24 mouse cellular contexts compared by ENCODE assay signal in genomic region chr11:68210714-68211113, GRCm38 (mm10).
DNase-seq lines count a peak whose midpoint lies in the region; ATAC-seq lines count a peak whose summit lies in the region.
"Had no signal": no experiment of that assay in that cellular context is flagged by ENCODE, and none has a peak within 500 bp of the region (broad histone marks: within the 10 kb centered on the region; RNA-seq: fewer than 3 reads in every experiment).

No protein-coding gene starts in this region.

- H3K4me2 ChIP-seq in forebrain, embryonic 14.5 days (ENCODE audit: low read length): no peak overlapping the region
- H3K4me2 ChIP-seq in intestine, embryonic 15.5 days (replicated peaks): no peak overlapping the region
- no peak overlapping the region for H3K4me2 ChIP-seq in intestine, embryonic 16.5 days (ENCODE audit: low read depth, low read length)
- no peak overlapping the region for H3K4me2 ChIP-seq in stomach, embryonic 14.5 days (replicated peaks; ENCODE audit: low read depth, low read length)
- H3K4me2 ChIP-seq: embryonic facial prominence, embryonic 12.5 days; forebrain, embryonic 12.5 days; heart, embryonic 11.5 days; heart, embryonic 15.5 days had no signal

- no peak for DNase-seq in forebrain, embryonic 10.5 days (ENCODE audit: extremely low spot score, low spot score)
- DNase-seq in forebrain, embryonic 14.5 days (ENCODE audit: low spot score): no peak
- peak; percentile 36 to 40 for DNase-seq in kidney, postnatal 36 days
- DNase-seq in kidney, adult 18-20 months: no peak
- no peak for DNase-seq in urinary bladder, postnatal 4 days (ENCODE audit: low spot score in 2 of 2)
- DNase-seq: adrenal gland, adult 8-10 months; B cell, adult 2 months; cerebellum, adult 11 months; cerebellum, adult 8-10 months; cerebellum, postnatal 14 days; embryo, embryonic 11 days; forebrain, postnatal 0 days; gastrocnemius, postnatal 14 days; heart, adult 2 months; heart, postnatal 14 days had no signal

- peaks cover 44% of the 10 kb centered on the region for H3K4me1 ChIP-seq in forebrain, embryonic 10.5 days
- H3K4me1 ChIP-seq in forebrain, embryonic 14.5 days (ENCODE audit: control insufficient read depth, insufficient read depth, low read length): peaks cover 17% of the 10 kb centered on the region
- H3K4me1 ChIP-seq in intestine, embryonic 15.5 days (replicated peaks): peaks cover 38% of the 10 kb centered on the region
- peaks cover 43% of the 10 kb centered on the region for H3K4me1 ChIP-seq in intestine, embryonic 16.5 days (ENCODE audit: control insufficient read depth, insufficient read depth, low read length)
- H3K4me1 ChIP-seq in stomach, embryonic 14.5 days (ENCODE audit: control insufficient read depth, insufficient read depth, low read length): peaks cover 32% of the 10 kb centered on the region

- no peak overlapping the region for H3K9ac ChIP-seq in forebrain, embryonic 14.5 days (ENCODE audit: low read length)
- H3K9ac ChIP-seq in intestine, embryonic 15.5 days: peak overlapping the region; percentile 17; the same call in 1 of the 2 replicates
- H3K9ac ChIP-seq in intestine, embryonic 16.5 days (ENCODE audit: low read depth, low read length): no peak overlapping the region
- H3K9ac ChIP-seq in stomach, embryonic 14.5 days (replicated peaks; ENCODE audit: low read depth, low read length): no peak overlapping the region
- H3K9ac ChIP-seq: embryonic facial prominence, embryonic 12.5 days; forebrain, embryonic 12.5 days; forebrain, postnatal 0 days; heart, embryonic 15.5 days had no signal

- peaks cover 23% of the 10 kb centered on the region; the same call in 1 of the 2 replicates for H3K27me3 ChIP-seq in forebrain, embryonic 10.5 days (ENCODE audit: poor library complexity, severe bottlenecking)
- no peaks in the 10 kb centered on the region for H3K27me3 ChIP-seq in forebrain, embryonic 14.5 days (replicated peaks; ENCODE audit: control insufficient read depth, insufficient read depth, low read length)
- no peaks in the 10 kb centered on the region for H3K27me3 ChIP-seq in intestine, embryonic 15.5 days (replicated peaks)
- H3K27me3 ChIP-seq in intestine, embryonic 16.5 days (replicated peaks; ENCODE audit: control insufficient read depth, insufficient read depth, low read length): no peaks in the 10 kb centered on the region
- no peaks in the 10 kb centered on the region for H3K27me3 ChIP-seq in stomach, embryonic 14.5 days (ENCODE audit: control insufficient read depth, insufficient read depth, low read length)
- H3K27me3 ChIP-seq: embryonic facial prominence, embryonic 12.5 days; forebrain, embryonic 12.5 days; heart, embryonic 15.5 days had no signal

- peak overlapping the region; percentile 32; the same call in 1 of the 2 replicates for H3K27ac ChIP-seq in forebrain, embryonic 10.5 days
- no peak overlapping the region for H3K27ac ChIP-seq in forebrain, embryonic 14.5 days (ENCODE audit: low read depth, low read length)
- no peak overlapping the region for H3K27ac ChIP-seq in intestine, embryonic 15.5 days
- H3K27ac ChIP-seq in intestine, embryonic 16.5 days (ENCODE audit: low read length): no peak overlapping the region
- H3K27ac ChIP-seq in stomach, embryonic 14.5 days (ENCODE audit: low read length): peak overlapping the region; percentile 72
- H3K27ac ChIP-seq: embryonic facial prominence, embryonic 12.5 days; forebrain, embryonic 12.5 days had no signal

- H3K36me3 ChIP-seq in forebrain, embryonic 10.5 days (replicated peaks): peaks cover 36% of the 10 kb centered on the region
- no peaks in the 10 kb centered on the region for H3K36me3 ChIP-seq in forebrain, embryonic 14.5 days (ENCODE audit: control insufficient read depth, insufficient read depth, low read length)
- H3K36me3 ChIP-seq in intestine, embryonic 15.5 days: no peaks in the 10 kb centered on the region
- no peaks in the 10 kb centered on the region for H3K36me3 ChIP-seq in intestine, embryonic 16.5 days (ENCODE audit: control insufficient read depth, insufficient read depth, low read length)
- no peaks in the 10 kb centered on the region for H3K36me3 ChIP-seq in stomach, embryonic 14.5 days (ENCODE audit: control insufficient read depth, insufficient read depth, low read length)
- H3K36me3 ChIP-seq: embryonic facial prominence, embryonic 12.5 days had no signal

- WGBS in forebrain, embryonic 10.5 days: 95% methylated on average over 5 of the region's 5 CpGs
- 93% methylated on average over 5 of the region's 5 CpGs for WGBS in forebrain, embryonic 14.5 days
- WGBS in intestine, embryonic 15.5 days: 96% methylated on average over 5 of the region's 5 CpGs
- 92% methylated on average over 5 of the region's 5 CpGs for WGBS in intestine, embryonic 16.5 days
- WGBS in stomach, embryonic 14.5 days: 94% methylated on average over 5 of the region's 5 CpGs

- H3K9me3 ChIP-seq in forebrain, embryonic 10.5 days: no peaks in the 10 kb centered on the region; the same call in 1 of the 2 replicates
- no peaks in the 10 kb centered on the region for H3K9me3 ChIP-seq in forebrain, embryonic 14.5 days (replicated peaks; ENCODE audit: control insufficient read depth, low read length)
- no peaks in the 10 kb centered on the region for H3K9me3 ChIP-seq in intestine, embryonic 15.5 days
- H3K9me3 ChIP-seq in intestine, embryonic 16.5 days (ENCODE audit: control insufficient read depth, low read length): no peaks in the 10 kb centered on the region
- H3K9me3 ChIP-seq in stomach, embryonic 14.5 days (ENCODE audit: control insufficient read depth, low read depth, low read length): no peaks in the 10 kb centered on the region
- H3K9me3 ChIP-seq: embryonic facial prominence, embryonic 12.5 days; forebrain, embryonic 12.5 days; G1E; heart, embryonic 15.5 days had no signal

- no peak overlapping the region for H3K4me3 ChIP-seq in forebrain, embryonic 10.5 days
- no peak overlapping the region for H3K4me3 ChIP-seq in forebrain, embryonic 14.5 days (ENCODE audit: low read depth, low read length)
- no peak overlapping the region for H3K4me3 ChIP-seq in intestine, embryonic 15.5 days (replicated peaks)
- no peak overlapping the region for H3K4me3 ChIP-seq in intestine, embryonic 16.5 days (ENCODE audit: low read length)
- H3K4me3 ChIP-seq in stomach, embryonic 14.5 days (ENCODE audit: low read depth, low read length): no peak overlapping the region
- H3K4me3 ChIP-seq: embryonic facial prominence, embryonic 12.5 days; forebrain, embryonic 12.5 days; heart, adult 2 months; heart, embryonic 15.5 days had no signal

- no peak for ATAC-seq in forebrain, embryonic 14.5 days
- no peak for ATAC-seq in intestine, embryonic 15.5 days
- ATAC-seq in intestine, embryonic 16.5 days: no peak
- ATAC-seq in stomach, embryonic 14.5 days (ENCODE audit: insufficient number of reproducible peaks, insufficient read depth, low FRiP score, low read depth): no peak
- ATAC-seq: CD4-positive, CD25-positive, alpha-beta regulatory T cell, adult 4 months; forebrain, postnatal 0 days had no signal

Comparison
In these comparisons a context has a peak if more than half of its experiments do, and no peak if none do; other contexts are left out.
1. DNase-seq: peak in kidney, postnatal 36 days (2 of 2); none in forebrain, embryonic 10.5 days (single experiment), forebrain, embryonic 14.5 days (single experiment), kidney, adult 18-20 months (single experiment) and urinary bladder, postnatal 4 days (0 of 2).
2. H3K27ac ChIP-seq: peak in forebrain, embryonic 10.5 days (single experiment) and stomach, embryonic 14.5 days (single experiment); none in forebrain, embryonic 14.5 days (single experiment), intestine, embryonic 15.5 days (single experiment) and intestine, embryonic 16.5 days (single experiment).